Mouse (Mus musculus): ENCODE measurements around the gene Tent5d. TPM values are rescaled to one million over a fixed set of nuclear protein-coding genes. Genes with fewer than 3 reads are reported as not detected.

The Tent5d gene
- not detected in 2 replicates for total RNA-seq (2014; fragmentation: Nextera tagmentation)
- 1.5 TPM in 1 of 2 replicates, not detected in the other for total RNA-seq (2017)

GRCm38 (mm10) chrX:107792290-107792689, at the start of gene Tent5d:
Gene Tent5d, plus strand, starts transcription at chrX:107792590.
- no peak for ATAC-seq (replicated peaks; ENCODE audit: poor library complexity, severe bottlenecking)

DNA sequence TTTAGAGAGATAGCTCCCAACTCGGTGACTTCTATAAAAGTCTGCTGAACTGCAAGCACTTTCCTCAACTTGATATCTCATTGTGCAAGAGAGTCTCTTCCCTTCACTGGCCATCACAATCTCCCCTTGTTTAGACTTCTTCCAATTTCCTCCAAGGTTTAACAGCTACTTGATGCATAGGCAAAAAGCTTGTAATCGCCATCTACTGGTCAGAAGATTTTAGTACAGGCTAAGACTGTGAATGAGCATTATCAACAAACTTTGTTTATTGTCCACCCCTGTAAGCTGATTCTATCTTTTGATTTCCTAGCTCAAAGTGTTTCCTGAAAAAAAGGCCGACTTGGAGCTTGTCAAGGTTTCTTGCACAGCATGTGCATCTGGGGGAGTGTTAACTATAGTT, 24.5 kb upstream of the Tent5d start:
- no peak for ATAC-seq (replicated peaks; ENCODE audit: poor library complexity, severe bottlenecking)

DNA sequence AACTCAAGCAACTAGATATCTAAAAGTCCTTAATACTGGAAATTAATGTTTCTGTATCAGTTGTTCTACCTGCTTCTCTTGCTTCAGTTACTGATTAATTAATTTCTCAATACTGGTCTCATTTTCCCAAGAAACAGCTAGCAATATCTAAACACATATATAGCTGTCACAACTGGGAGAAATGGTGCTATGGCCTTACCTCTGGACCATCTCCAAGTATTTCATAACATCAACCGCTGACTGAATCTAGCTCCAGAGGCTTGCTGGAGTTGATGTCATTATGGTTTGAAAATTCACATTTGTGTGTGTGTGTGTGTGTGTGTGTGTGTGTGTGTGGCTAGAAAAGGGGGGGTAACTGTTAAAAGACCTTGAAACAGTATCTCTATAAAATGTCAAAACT, 2.3 kb upstream of the Tent5d start:
- no peak for ATAC-seq (replicated peaks; ENCODE audit: poor library complexity, severe bottlenecking)

GRCm38 (mm10) chrX:107790750-107791493, 1.5 kb upstream of the Tent5d start:
- no peak for ATAC-seq (replicated peaks; ENCODE audit: poor library complexity, severe bottlenecking)

DNA sequence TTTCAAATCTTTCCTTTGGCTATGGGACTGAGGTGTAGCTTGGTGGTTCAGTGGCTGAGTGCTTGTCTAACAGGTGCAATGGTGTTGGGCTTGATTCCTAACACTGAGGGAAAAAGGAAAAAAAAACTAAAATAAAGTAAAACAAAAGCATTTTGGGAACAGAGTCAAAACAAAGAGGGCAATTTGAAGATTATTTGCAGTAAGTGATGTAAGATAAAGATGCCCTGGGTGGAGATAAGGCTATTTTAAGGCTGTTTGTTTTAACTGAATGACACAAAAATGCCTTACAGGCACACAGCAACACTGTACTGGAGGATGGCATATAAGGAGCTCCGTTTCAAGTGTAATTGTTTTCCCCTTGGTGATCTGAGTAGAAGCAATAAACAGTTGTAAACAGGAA, 3.4 kb downstream of the Tent5d start:
- ATAC-seq (replicated peaks; ENCODE audit: poor library complexity, severe bottlenecking): no peak

GRCm38 (mm10) chrX:107796919-107797318, 4.5 kb downstream of the Tent5d start:
- no peak for ATAC-seq (replicated peaks; ENCODE audit: poor library complexity, severe bottlenecking)

DNA sequence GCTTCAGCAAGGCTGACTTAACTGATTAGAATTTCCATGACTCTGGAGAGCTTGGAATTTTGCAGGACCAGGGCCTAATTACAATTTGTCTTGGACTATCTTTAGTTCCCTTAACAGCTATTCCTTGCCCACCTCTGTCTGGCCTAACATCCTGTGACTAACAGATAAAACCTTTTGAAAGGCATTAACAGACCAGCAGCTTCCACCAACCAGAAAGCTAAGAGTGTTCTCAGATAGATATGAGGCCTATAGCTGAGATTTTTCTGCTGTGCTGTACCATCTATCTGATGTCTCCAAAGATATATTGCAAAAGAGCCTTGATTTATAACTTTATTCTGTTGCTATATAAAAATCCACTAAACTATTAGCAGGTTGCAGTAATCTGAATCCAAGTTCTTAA, 19.7 kb downstream of the Tent5d start:
- ATAC-seq (replicated peaks; ENCODE audit: poor library complexity, severe bottlenecking): no peak

GRCm38 (mm10) chrX:107815502-107816217, 23.3 kb downstream of the Tent5d start:
- peak; percentile 63 for ATAC-seq (replicated peaks; ENCODE audit: poor library complexity, severe bottlenecking)

- peak; percentile 99 for ATAC-seq (replicated peaks; ENCODE audit: poor library complexity, severe bottlenecking)
Measured at GRCm38 (mm10) chrX:107816218-107816554, 23.8 kb downstream of the Tent5d start, which contains the start of gene 2610002M06Rik. Gene 2610002M06Rik, minus strand, starts transcription at chrX:107816334.

DNA sequence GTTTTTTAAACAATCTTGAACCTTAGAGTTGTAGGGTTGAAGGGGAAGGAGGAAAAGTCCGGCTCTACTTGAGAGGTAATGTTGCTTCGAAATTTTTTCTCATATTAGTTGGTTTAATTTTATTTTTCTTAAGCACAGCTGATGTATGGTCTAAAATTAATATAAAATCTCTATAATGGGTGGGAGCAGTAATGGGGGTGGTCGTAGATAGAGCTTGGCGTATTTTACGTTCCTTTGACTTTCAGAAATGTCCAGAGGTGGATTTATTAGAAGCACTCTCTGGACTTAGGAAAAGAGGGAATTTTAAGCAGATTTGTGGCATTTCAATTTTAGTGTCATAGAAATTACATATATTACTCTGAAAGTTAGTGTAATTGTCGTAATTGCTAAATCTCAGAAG, 24.3 kb downstream of the Tent5d start:
- ATAC-seq (replicated peaks; ENCODE audit: poor library complexity, severe bottlenecking): no peak

GRCm38 (mm10) chrX:107858165-107858564, 65.8 kb downstream of the Tent5d start:
- no peak for ATAC-seq (replicated peaks; ENCODE audit: poor library complexity, severe bottlenecking)

Other genes with a start within 250 kb of the Tent5d start
- gene Tbx22, start 124.6 kb upstream of the Tent5d start, total RNA-seq (2014; fragmentation: Nextera tagmentation): not detected in 2 replicates
- gene Tbx22, start 124.6 kb upstream of the Tent5d start, total RNA-seq (2017): not detected in 2 replicates
- gene 2610002M06Rik, start 23.7 kb downstream of the Tent5d start, total RNA-seq (2014; fragmentation: Nextera tagmentation): 10.9 and 11.5 TPM in 2 replicates
- gene 2610002M06Rik, start 23.7 kb downstream of the Tent5d start, total RNA-seq (2017): 12.6 and 14.0 TPM in 2 replicates
- gene Gm732, start 155.9 kb downstream of the Tent5d start, total RNA-seq (2014; fragmentation: Nextera tagmentation): not detected in 2 replicates
- not detected in 2 replicates for gene Gm732, start 155.9 kb downstream of the Tent5d start, total RNA-seq (2017)

All from granulocyte monocyte progenitor cell, adult 5-6 weeks (primary cell).